Mouse (Mus musculus) gastrocnemius, adult 2 months (tissue): ENCODE results near the gene Fbll1. TPM values are rescaled to one million over a fixed set of nuclear protein-coding genes. Genes with fewer than 3 reads are reported as not detected.
"Not testable (repeated sequence)": the region's sequence is repeated elsewhere in the genome, so short reads cannot be mapped to it uniquely, and the experiment has no call there.

Experiments used
- DNase-seq: peaks from one replicate; pipeline ENCODE4 v3.0.0; 2022
- H3K27ac ChIP-seq: fragments of 200-600 bp; 2 replicates; pipeline ENCODE4 v1.8.1; 2022; ENCODE audit warnings: mild to moderate bottlenecking
- H3K4me3 ChIP-seq: fragments of 200-600 bp; 2 replicates; pipeline ENCODE4 v1.8.1; 2022; ENCODE audit warnings: mild to moderate bottlenecking, moderate library complexity
- CTCF ChIP-seq: fragments of 200-600 bp; IDR thresholded peaks from 2 replicates; pipeline ENCODE4 v1.8.1; 2022; ENCODE audit warnings: antibody characterized with exemption, mild to moderate bottlenecking, moderate library complexity
- intact Hi-C: fragments of 180-260 bp; cut with DNase I; formaldehyde crosslinking; loops from one replicate; pipeline ENCODE4 v1.15.1; 2025
- long read RNA-seq, 2 experiments: library from polyadenylated mRNA; stranded (forward); transcript quantifications; one replicate each; pipeline ENCODE4 v2.0.0; 2021
- total RNA-seq, 2 experiments: library from RNA; stranded (reverse); gene quantifications; 2 replicates each; pipeline ENCODE4 v1.2.3; 2021

Gene Fbll1
- total RNA-seq = not detected
- long read RNA-seq, experiment 1 = 0 reads
- long read RNA-seq, experiment 2 = 0 reads

DNA sequence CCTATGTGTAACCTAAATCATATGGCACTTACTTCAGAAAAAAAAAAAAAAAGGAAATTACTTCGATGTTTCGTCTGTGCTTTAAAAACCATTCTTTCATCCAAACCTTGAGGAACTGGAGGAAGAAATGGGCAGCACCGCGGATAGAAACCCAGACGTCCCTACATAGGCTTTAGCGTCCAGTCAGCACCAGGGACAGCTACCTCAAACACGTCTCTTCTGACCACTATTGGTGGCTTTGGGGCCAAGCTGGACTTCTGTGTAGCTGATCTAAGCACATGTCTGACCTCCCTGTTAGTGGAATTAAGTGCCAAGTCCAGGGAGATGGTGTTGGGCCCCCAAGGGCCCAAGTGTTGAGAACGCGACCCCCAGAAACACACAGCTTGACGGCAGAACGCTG lies at the start of gene Fbll1:
Fbll1 (minus strand) TSS at position 11 of the 400 bp plus-strand sequence.
- Histone ChIP-seq H3K27ac (no peak within 1 kb of the TSS), H3K4me3 (peak within 1 kb of the TSS; percentile 41)
- peak; percentile 29 for DNase-seq
- intact Hi-C loops = no loop called here
- no peak for TF ChIP-seq CTCF

- intact Hi-C loops = loop anchor here (5.0 kb wide), 1 partner anchor 158 kb away; no protein-coding TSS in a partner anchor
- no peak for TF ChIP-seq CTCF
Measured at GRCm38 (mm10) chr11:35844299-35844698, 45.6 kb upstream of the Fbll1 start.

GRCm38 (mm10) chr11:35842560-35842959 lies 43.9 kb upstream of the Fbll1 start:
- H3K27ac ChIP-seq, H3K4me3 ChIP-seq, DNase-seq: not testable (repeated sequence)
- intact Hi-C loops = loop anchor here (5.0 kb wide), 1 partner anchor 160 kb away; no protein-coding TSS in a partner anchor

More at GRCm38 (mm10) chr11:35844299-35844698, 45.6 kb upstream of the Fbll1 start:
- H3K4me3 ChIP-seq = no peak overlapping the region
- DNase-seq = no peak
- H3K27ac ChIP-seq = no peak overlapping the region

GRCm38 (mm10) chr11:35841738-35842325 lies 43.1 kb upstream of the Fbll1 start:
- TF ChIP-seq CTCF = no peak
- intact Hi-C loops = loop anchor here (5.0 kb wide), 1 partner anchor 160 kb away; no protein-coding TSS in a partner anchor
- DNase-seq = no peak

DNA sequence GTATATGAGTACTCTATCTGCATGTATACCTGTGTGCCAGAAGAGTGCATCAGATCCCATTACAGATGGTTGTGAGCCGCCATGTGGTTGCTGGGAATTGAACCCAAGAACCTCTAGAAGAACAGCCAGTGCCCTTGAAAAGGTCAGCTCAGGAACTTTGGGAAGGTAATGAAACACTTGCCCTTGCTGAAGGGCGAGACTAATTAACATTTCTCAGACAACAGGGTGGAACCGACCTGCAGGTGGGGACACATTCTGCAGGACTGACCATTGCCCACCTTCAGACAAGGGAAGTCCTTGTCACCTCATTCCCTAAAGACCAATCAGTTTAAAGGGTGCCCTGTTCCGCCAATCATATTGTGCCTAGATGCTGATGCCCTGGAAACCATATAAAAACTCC lies 42.1 kb upstream of the Fbll1 start:
- intact Hi-C loops = loop anchor here (5.0 kb wide), 1 partner anchor 161 kb away; no protein-coding TSS in a partner anchor
- DNase-seq, H3K27ac ChIP-seq, H3K4me3 ChIP-seq: not testable (repeated sequence)

More at GRCm38 (mm10) chr11:35841738-35842325, 43.1 kb upstream of the Fbll1 start:
- Histone ChIP-seq H3K4me3 (no peak overlapping the region), H3K27ac (no peak overlapping the region)

- intact Hi-C loops = loop anchor here (5.0 kb wide), 1 partner anchor 162 kb away; no protein-coding TSS in a partner anchor
- Histone ChIP-seq H3K4me3 (no peak overlapping the region), H3K27ac (no peak overlapping the region)
- DNase-seq = no peak
- peak; percentile 20; the same call in 1 of the 2 replicates for TF ChIP-seq CTCF
Measured at GRCm38 (mm10) chr11:35840282-35840681, 41.6 kb upstream of the Fbll1 start.

GRCm38 (mm10) chr11:35838345-35839338 lies 40.0 kb upstream of the Fbll1 start:
- TF ChIP-seq CTCF = no peak
- Histone ChIP-seq H3K4me3 (peak overlapping the region; percentile 64), H3K27ac (peak overlapping the region; percentile 83)
- intact Hi-C loops = loop anchor here (10.0 kb wide), 1 partner anchor 1004 kb away; the partner anchor contains the start of gene Spdl1
- DNase-seq = peak; percentile 96

DNA sequence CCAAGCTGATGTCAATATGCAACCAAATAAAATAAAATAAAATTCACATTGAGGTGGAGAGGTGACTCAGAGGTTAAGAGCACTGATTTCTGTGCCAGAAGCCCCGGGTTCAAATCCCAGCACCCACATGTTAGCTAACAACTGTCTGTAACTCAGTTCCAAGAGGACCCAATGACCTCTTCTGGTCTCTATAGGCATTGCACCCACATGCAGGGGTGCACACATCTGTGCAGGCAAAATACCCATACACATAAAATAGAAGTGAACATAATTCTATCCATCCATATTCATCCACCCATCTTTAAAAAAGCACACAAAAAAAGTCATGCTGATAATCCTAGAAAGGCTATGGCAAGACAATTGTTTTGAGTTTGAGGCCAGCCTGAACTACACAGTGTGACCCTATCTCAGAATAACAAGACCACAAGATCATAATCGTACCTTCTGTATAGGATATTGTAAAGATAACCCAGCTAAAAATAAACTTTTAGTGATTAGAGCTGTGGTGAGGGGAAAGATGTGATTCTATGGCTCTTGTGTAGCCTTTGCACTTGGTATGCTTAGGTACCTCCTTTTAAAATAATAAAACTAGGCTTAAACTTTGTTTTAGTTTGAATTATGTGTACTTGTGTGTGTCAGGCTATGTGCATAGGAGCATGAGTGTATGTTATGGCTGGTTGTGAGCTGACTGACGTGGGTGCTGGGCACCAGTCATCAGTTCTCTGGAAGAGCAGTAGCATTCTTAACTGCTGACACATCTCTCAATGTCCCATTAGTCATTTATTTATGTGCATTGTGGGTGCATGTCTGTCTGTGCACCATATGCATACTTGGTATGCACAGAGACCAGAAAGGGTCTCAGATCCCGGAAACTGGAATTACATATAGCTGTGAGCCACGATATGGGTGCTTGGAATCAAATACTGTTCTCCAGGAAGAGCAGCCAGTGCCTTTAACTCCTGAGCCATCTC lies 38.8 kb upstream of the Fbll1 start:
- H3K27ac ChIP-seq = peak overlapping the region; percentile 83
- DNase-seq = no peak
- peak overlapping the region; percentile 64 for H3K4me3 ChIP-seq
- TF ChIP-seq CTCF = no peak
- intact Hi-C loops = loop anchor here (10.0 kb wide), 1 partner anchor 1003 kb away; the partner anchor contains the start of gene Spdl1

- intact Hi-C loops = loop anchor here (5.0 to 10.0 kb wide), 2 partner anchors 67 to 999 kb away; partner anchors contain the start of genes Pank3 and Spdl1
- Histone ChIP-seq H3K4me3 (peak within 1 kb of the TSS; percentile 90), H3K27ac (peak within 1 kb of the TSS; percentile 91)
- peak; percentile 100 for TF ChIP-seq CTCF
- peak; percentile 95 for DNase-seq
Measured at GRCm38 (mm10) chr11:35834022-35834760, 35.5 kb upstream of the Fbll1 start, which contains the start of gene Rars. Gene Rars, minus strand, starts transcription at chr11:35834506.

- intact Hi-C loops = loop anchor here (5.0 to 10.0 kb wide), 2 partner anchors 66 to 998 kb away; partner anchors contain the start of genes Pank3 and Spdl1
- H3K27ac ChIP-seq = no peak overlapping the region; the same call in 1 of the 2 replicates
- H3K4me3 ChIP-seq = peak overlapping the region; percentile 90
- TF ChIP-seq CTCF = no peak
- DNase-seq = no peak
Measured at GRCm38 (mm10) chr11:35833270-35833669, 34.6 kb upstream of the Fbll1 start.
